In the genomic region with DNA sequence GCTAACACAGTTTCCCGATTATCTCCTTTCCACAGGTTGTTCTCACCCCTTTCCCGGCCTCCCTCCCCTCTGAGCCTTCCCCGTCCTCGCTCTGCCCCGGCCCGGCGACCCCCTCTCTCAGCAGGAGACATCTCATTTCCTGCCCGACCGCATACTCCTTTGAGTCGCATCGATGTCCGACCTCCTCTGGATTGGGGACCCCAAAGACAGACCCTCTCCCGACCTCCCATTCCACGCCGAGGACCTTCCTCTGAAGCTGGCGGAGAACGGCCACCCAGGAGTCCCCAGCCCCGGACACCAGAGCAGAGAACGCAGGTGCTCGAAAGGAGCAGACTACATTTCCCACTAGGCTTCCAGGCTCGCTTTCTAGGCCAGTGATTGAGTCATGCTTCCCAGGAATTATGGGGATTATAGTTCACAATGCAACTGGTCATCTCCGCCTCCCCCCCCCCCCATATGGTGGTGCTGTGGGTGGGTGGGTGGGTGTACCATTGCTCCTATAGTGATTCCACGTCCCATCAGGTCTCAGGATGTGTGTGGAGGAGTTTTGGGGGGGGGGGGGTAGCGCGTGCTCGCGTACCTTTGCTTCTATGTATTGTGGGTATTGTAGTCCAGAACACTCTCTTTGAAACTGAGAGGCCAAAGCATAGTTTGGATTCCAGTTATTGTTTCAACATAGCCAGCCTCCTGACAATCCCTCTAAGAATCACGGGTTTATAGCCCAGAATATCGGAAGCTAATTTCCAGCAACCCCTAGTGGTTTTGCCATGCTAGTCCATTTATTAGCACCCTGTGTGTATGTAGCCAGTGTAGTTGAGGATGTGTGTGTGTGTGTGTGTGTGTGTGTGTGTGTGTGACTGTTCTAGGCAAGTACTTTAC, we compare ENCODE assay signal across 8 mouse cellular contexts. TPM values are rescaled to one million over a fixed set of nuclear protein-coding genes. Genes with fewer than 3 reads are reported as not detected.
A peak's percentile ranks its signal among the peaks of the same experiment; 100 is the strongest.
DNase-seq lines count a peak whose midpoint lies in the region; ATAC-seq and TF ChIP-seq lines count a peak whose summit lies in the region.

No protein-coding gene starts in this region.

- WGBS in intestine, embryonic 16.5 days = 2% methylated on average over 28 of the region's 29 CpGs
- 5% methylated on average over 29 of the region's 29 CpGs for WGBS in small intestine, adult 2 months

- no peak for TF ChIP-seq POLR2A in small intestine, adult 2 months (IDR thresholded peaks at IDR 0.05; ENCODE audit: low read depth, low read length)

- H3K27ac ChIP-seq in intestine, embryonic 16.5 days (ENCODE audit: low read length) = no peak overlapping the region
- no peak overlapping the region for H3K27ac ChIP-seq in small intestine, adult 2 months (ENCODE audit: insufficient read depth, low read depth, low read length)

- TF ChIP-seq CTCF in Patski (IDR thresholded peaks at IDR 0.05) = no peak
- TF ChIP-seq CTCF in small intestine, adult 2 months (IDR thresholded peaks at IDR 0.05; ENCODE audit: extremely low read depth, insufficient read length, insufficient replicate concordance, low read depth, low read length) = no peak

- no peaks in the 10 kb centered on the region for H3K9me3 ChIP-seq in intestine, embryonic 16.5 days (ENCODE audit: control insufficient read depth, low read length)

- POLR2A ChIA-PET in Patski (lab: Charles Lee) = interaction anchor here (0.7 to 1.4 kb wide), 5 partner anchors 13 to 33 kb away, joined by 3 to 4 read pairs (median 3); no protein-coding TSS in a partner anchor

- peak overlapping the region; percentile 71 for H3K9ac ChIP-seq in intestine, embryonic 16.5 days (ENCODE audit: low read depth, low read length)

- peaks cover 6% of the 10 kb centered on the region for H3K4me1 ChIP-seq in intestine, embryonic 16.5 days (ENCODE audit: control insufficient read depth, insufficient read depth, low read length)
- H3K4me1 ChIP-seq in small intestine, adult 2 months (ENCODE audit: control insufficient read depth, insufficient read depth, insufficient read length, low read length) = peaks cover 2% of the 10 kb centered on the region

- H3K36me3 ChIP-seq in intestine, embryonic 16.5 days (ENCODE audit: control insufficient read depth, insufficient read depth, low read length) = no peaks in the 10 kb centered on the region
- H3K36me3 ChIP-seq in small intestine, adult 2 months (ENCODE audit: control insufficient read depth, insufficient read depth, low read length) = no peaks in the 10 kb centered on the region

- ATAC-seq in Patski = peak; percentile 65
- ATAC-seq in intestine, embryonic 16.5 days = peak; percentile 87
- peak; percentile 74 for ATAC-seq in megakaryocyte progenitor cell, adult 5-6 weeks (replicated peaks; ENCODE audit: poor library complexity)
- ATAC-seq in erythroid progenitor cell, adult 5-6 weeks (replicated peaks; ENCODE audit: low FRiP score, poor library complexity, severe bottlenecking) = no peak

- DNase-seq in Patski (ENCODE audit: low read depth, low spot score) = no peak
- peak; percentile 80 for DNase-seq in cerebellum, adult 9-11 months
- peak; percentile 38 to 80 for DNase-seq in frontal cortex, adult 2 months (ENCODE audit: extremely low spot score in 1 of 2, low spot score in 1 of 2)
- DNase-seq in left cerebral cortex, postnatal 4 days = peak; percentile 64

- H3K4me2 ChIP-seq in intestine, embryonic 16.5 days (ENCODE audit: low read depth, low read length) = peak overlapping the region; percentile 83

- H3K27me3 ChIP-seq in Patski = no peaks in the 10 kb centered on the region
- no peaks in the 10 kb centered on the region for H3K27me3 ChIP-seq in intestine, embryonic 16.5 days (replicated peaks; ENCODE audit: control insufficient read depth, insufficient read depth, low read length)
- no peaks in the 10 kb centered on the region for H3K27me3 ChIP-seq in small intestine, adult 2 months (ENCODE audit: control insufficient read depth, insufficient read depth, low read length)

- intact Hi-C loops in left cerebral cortex, postnatal 4 days (cut with DNase I) = no loop called here

- peak overlapping the region; percentile 60 for H3K4me3 ChIP-seq in intestine, embryonic 16.5 days (ENCODE audit: low read length)
- H3K4me3 ChIP-seq in small intestine, adult 2 months (ENCODE audit: low read depth, low read length) = peak overlapping the region; percentile 60

- CTCF ChIA-PET in Patski (lab: Charles Lee) = interaction anchor here (0.7 to 1.8 kb wide), 7 partner anchors 10 to 67 kb away, joined by 3 to 7 read pairs (median 4); no protein-coding TSS in a partner anchor

- in situ Hi-C loops in Patski (cut with MboI; ENCODE audit: low pct_unique_long_range_greater_than_20kb) = no loop called here

RNA-seq across cellular contexts. Expression of a gene that starts 12.3 kb away (rescaled TPM):
- polyA plus RNA-seq in Patski (2021) = 2.2 TPM
- 5.4 and 8.5 TPM in 2 replicates for polyA plus RNA-seq in frontal cortex, adult 2 months (2012; rRNA removed)
- polyA plus RNA-seq in intestine, embryonic 16.5 days (2015; fragmentation: Nextera tagmentation; extraction: Ambion mirVana) = 1.4 and 1.6 TPM in 2 replicates
- total RNA-seq in left cerebral cortex, postnatal 4 days (2021) = 1 to 10 TPM in 1 of 2 experiments, under 1 TPM in 1; 0.90 to 2.7 TPM
- 0.67 TPM in 1 of 2 replicates, not detected in the other for total RNA-seq in megakaryocyte progenitor cell, adult 5-6 weeks (2015)
- total RNA-seq in megakaryocyte progenitor cell, adult 5-6 weeks (2017) = 0.04 and 0.34 TPM in 2 replicates
- polyA plus RNA-seq in small intestine, adult 2 months (2012; rRNA removed) = 4.7 and 4.9 TPM in 2 replicates
- total RNA-seq in erythroid progenitor cell, adult 5-6 weeks (2015; ENCODE audit: low replicate concordance) = 7.2 TPM in 1 of 2 replicates, not detected in the other
- total RNA-seq in erythroid progenitor cell, adult 5-6 weeks (2017; ENCODE audit: low replicate concordance) = 0.08 and 0.90 TPM in 2 replicates

RNA-seq across cellular contexts. Expression of a gene that starts 12.3 kb away (rescaled TPM):
- polyA plus RNA-seq in Patski (2021) = 123 TPM
- polyA plus RNA-seq in frontal cortex, adult 2 months (2012; rRNA removed) = 19.9 and 20.3 TPM in 2 replicates
- 17.3 and 19.1 TPM in 2 replicates for polyA plus RNA-seq in intestine, embryonic 16.5 days (2015; fragmentation: Nextera tagmentation; extraction: Ambion mirVana)
- total RNA-seq in left cerebral cortex, postnatal 4 days (2021) = 10 to 100 TPM; 19.0 to 24.6 TPM
- total RNA-seq in megakaryocyte progenitor cell, adult 5-6 weeks (2015) = 46.2 and 56.7 TPM in 2 replicates
- 70.0 and 90.7 TPM in 2 replicates for total RNA-seq in megakaryocyte progenitor cell, adult 5-6 weeks (2017)
- 15.3 and 15.9 TPM in 2 replicates for polyA plus RNA-seq in small intestine, adult 2 months (2012; rRNA removed)
- total RNA-seq in erythroid progenitor cell, adult 5-6 weeks (2015; ENCODE audit: low replicate concordance) = 814 and 867 TPM in 2 replicates
- 569 and 633 TPM in 2 replicates for total RNA-seq in erythroid progenitor cell, adult 5-6 weeks (2017; ENCODE audit: low replicate concordance)

RNA-seq across cellular contexts. Expression of a gene that starts 16.3 kb away (rescaled TPM):
- polyA plus RNA-seq in Patski (2021) = 1.6 TPM
- 0.34 and 0.53 TPM in 2 replicates for polyA plus RNA-seq in frontal cortex, adult 2 months (2012; rRNA removed)
- polyA plus RNA-seq in intestine, embryonic 16.5 days (2015; fragmentation: Nextera tagmentation; extraction: Ambion mirVana) = 2.9 and 3.3 TPM in 2 replicates
- total RNA-seq in left cerebral cortex, postnatal 4 days (2021) = not detected
- 0.22 and 5.5 TPM in 2 replicates for total RNA-seq in megakaryocyte progenitor cell, adult 5-6 weeks (2015)
- 1.2 and 8.2 TPM in 2 replicates for total RNA-seq in megakaryocyte progenitor cell, adult 5-6 weeks (2017)
- 0.20 and 0.25 TPM in 2 replicates for polyA plus RNA-seq in small intestine, adult 2 months (2012; rRNA removed)
- not detected in 2 replicates for total RNA-seq in erythroid progenitor cell, adult 5-6 weeks (2015; ENCODE audit: low replicate concordance)
- not detected in 2 replicates for total RNA-seq in erythroid progenitor cell, adult 5-6 weeks (2017; ENCODE audit: low replicate concordance)

RNA-seq across cellular contexts. Expression of a gene that starts 28.2 kb away (rescaled TPM):
- 506 TPM for polyA plus RNA-seq in Patski (2021)
- 88.5 and 103 TPM in 2 replicates for polyA plus RNA-seq in frontal cortex, adult 2 months (2012; rRNA removed)
- 251 and 266 TPM in 2 replicates for polyA plus RNA-seq in intestine, embryonic 16.5 days (2015; fragmentation: Nextera tagmentation; extraction: Ambion mirVana)
- 100 to 1,000 TPM; 110 to 116 TPM for total RNA-seq in left cerebral cortex, postnatal 4 days (2021)
- 112 and 114 TPM in 2 replicates for total RNA-seq in megakaryocyte progenitor cell, adult 5-6 weeks (2015)
- 387 and 408 TPM in 2 replicates for total RNA-seq in megakaryocyte progenitor cell, adult 5-6 weeks (2017)
- 143 and 456 TPM in 2 replicates for polyA plus RNA-seq in small intestine, adult 2 months (2012; rRNA removed)
- 164 and 168 TPM in 2 replicates for total RNA-seq in erythroid progenitor cell, adult 5-6 weeks (2015; ENCODE audit: low replicate concordance)
- 789 and 905 TPM in 2 replicates for total RNA-seq in erythroid progenitor cell, adult 5-6 weeks (2017; ENCODE audit: low replicate concordance)

RNA-seq across cellular contexts. Expression of a gene that starts 31.6 kb away (rescaled TPM):
- polyA plus RNA-seq in Patski (2021) = 57.2 TPM
- 22.6 and 23.2 TPM in 2 replicates for polyA plus RNA-seq in frontal cortex, adult 2 months (2012; rRNA removed)
- polyA plus RNA-seq in intestine, embryonic 16.5 days (2015; fragmentation: Nextera tagmentation; extraction: Ambion mirVana) = 59.9 and 65.4 TPM in 2 replicates
- total RNA-seq in left cerebral cortex, postnatal 4 days (2021) = 10 to 100 TPM; 22.9 to 25.3 TPM
- total RNA-seq in megakaryocyte progenitor cell, adult 5-6 weeks (2015) = 43.5 and 55.9 TPM in 2 replicates
- 37.0 and 44.0 TPM in 2 replicates for total RNA-seq in megakaryocyte progenitor cell, adult 5-6 weeks (2017)
- 26.3 and 41.8 TPM in 2 replicates for polyA plus RNA-seq in small intestine, adult 2 months (2012; rRNA removed)
- 8.4 and 17.7 TPM in 2 replicates for total RNA-seq in erythroid progenitor cell, adult 5-6 weeks (2015; ENCODE audit: low replicate concordance)
- 4.0 and 22.0 TPM in 2 replicates for total RNA-seq in erythroid progenitor cell, adult 5-6 weeks (2017; ENCODE audit: low replicate concordance)
